Mouse (Mus musculus): Measurements from ENCODE around the gene Dppa3.
A peak's percentile ranks its signal among the peaks of the same experiment; 100 is the strongest.

GRCm38 (mm10) chr6:122636666-122637065 is 10.5 kb downstream of the Dppa3 start:
- TF ChIP-seq CTCF (IDR thresholded peaks at IDR 0.05; ENCODE audit: control insufficient read depth, insufficient read depth, low read length) (peak; percentile 23; the same call in 1 of the 2 replicates), POLR2A (IDR thresholded peaks at IDR 0.05; ENCODE audit: borderline replicate concordance, control insufficient read depth, low read depth, low read length) (no peak)

Measured in bone marrow, adult 2 months (tissue).